Mouse (Mus musculus) limb, embryonic 14.5 days (tissue): ENCODE results near the gene Gm13889. TPM values are rescaled to one million over a fixed set of nuclear protein-coding genes. Genes with fewer than 3 reads are reported as not detected.

Source experiments
- ATAC-seq: fragments of 200-750 bp; cut with Nextera tagmentation; 2 replicates; pipeline ENCODE4 v1.8.0; 2017; ENCODE audit warnings: low read depth, moderate number of reproducible peaks, moderate TSS enrichment; ENCODE audit not compliant: low FRiP score
- DNase-seq: peaks from one replicate; pipeline ENCODE4 v3.0.0-alpha.2; 2015; ENCODE audit warnings: low spot score
- H3K27ac ChIP-seq: fragments of 300-500 bp; sonication (generic); replicated peaks from 2 replicates; pipeline ENCODE4 v1.5.1; 2014; ENCODE audit warnings: low read depth, mild to moderate bottlenecking, low read length, moderate library complexity, mixed read lengths
- H3K27me3 ChIP-seq: fragments of 300-500 bp; sonication (generic); 2 replicates; pipeline ENCODE4 v1.6.1; 2014; ENCODE audit warnings: low read length, mixed read lengths; ENCODE audit not compliant: control insufficient read depth, insufficient read depth
- H3K36me3 ChIP-seq: fragments of 300-500 bp; sonication (generic); 2 replicates; pipeline ENCODE4 v1.6.1; 2014; ENCODE audit warnings: mild to moderate bottlenecking, low read length, moderate library complexity, mixed read lengths; ENCODE audit not compliant: control insufficient read depth, insufficient read depth
- H3K4me1 ChIP-seq: fragments of 300-500 bp; sonication (generic); 2 replicates; pipeline ENCODE4 v1.6.1; 2014; ENCODE audit warnings: antibody characterized with exemption, low read length, mixed read lengths; ENCODE audit not compliant: control insufficient read depth, insufficient read depth
- H3K4me2 ChIP-seq: fragments of 300-500 bp; sonication (generic); replicated peaks from 2 replicates; pipeline ENCODE4 v1.6.1; 2014; ENCODE audit warnings: low read depth, mild to moderate bottlenecking, low read length, moderate library complexity; ENCODE audit not compliant: severe bottlenecking
- H3K4me3 ChIP-seq: fragments of 300-500 bp; sonication (generic); replicated peaks from 2 replicates; pipeline ENCODE4 v1.5.1; 2014; ENCODE audit warnings: low read length
- H3K9ac ChIP-seq: fragments of 300-500 bp; sonication (generic); 2 replicates; pipeline ENCODE4 v1.6.1; 2014; ENCODE audit warnings: mild to moderate bottlenecking, low read depth, low read length, moderate library complexity; ENCODE audit not compliant: severe bottlenecking
- H3K9me3 ChIP-seq: fragments of 300-500 bp; sonication (generic); 2 replicates; pipeline ENCODE4 v1.6.1; 2016; ENCODE audit warnings: low read length; ENCODE audit not compliant: control insufficient read depth
- POLR2A ChIP-seq: fragments of 200-500 bp; IDR thresholded peaks from 2 replicates; pipeline ENCODE4 v1.8.0; 2012; ENCODE audit warnings: inconsistent platforms, mild to moderate bottlenecking, moderate library complexity, borderline replicate concordance; ENCODE audit not compliant: insufficient read depth, insufficient read length; ENCODE audit errors: extremely low read depth
- WGBS: fragments of 180-500 bp; shearing (Covaris S2); extraction: QIAGEN DNeasy Blood & Tissue Kit; methylation state at CpG from one replicate; pipeline ENCODE4 v1.1.7; 2014; 5-methylcytosine and 5-hydroxymethylcytosine counted together
- polyA plus RNA-seq, 2 experiments: library from polyadenylated mRNA; depleted of rRNA in 1 of 2; stranded (reverse) in 1 of 2; unstranded in 1 of 2; fragments of >200 nt; fragmentation: Nextera tagmentation in 1 of 2; extraction: Ambion mirVana in 1 of 2; gene quantifications; 2 replicates each; pipeline versions ENCODE4 v1.2.1 to v1.2.3; 2012 to 2014

The Gm13889 gene
- polyA plus RNA-seq, 2 experiments: 5.7 to 7.7 TPM

GRCm38 (mm10) chr2:93992810-93993209 lies 35.8 kb upstream of the Gm13889 start:
- WGBS: 69% methylated on average over 3 of the region's 3 CpGs
- DNase-seq: no peak

GRCm38 (mm10) chr2:93992259-93992658 lies 35.3 kb upstream of the Gm13889 start:
- no peak overlapping the region for H3K27ac ChIP-seq
- DNase-seq (no peak), ATAC-seq (no peak)
- no peaks in the 10 kb centered on the region for H3K27me3 ChIP-seq
- no peak for TF ChIP-seq POLR2A
- no peak overlapping the region for H3K9ac ChIP-seq
- peaks cover 86% of the 10 kb centered on the region for H3K36me3 ChIP-seq
- H3K4me2 ChIP-seq: no peak overlapping the region
- H3K9me3 ChIP-seq: no peaks in the 10 kb centered on the region
- 70% methylated on average over 5 of the region's 5 CpGs for WGBS
- H3K4me1 ChIP-seq: no peaks in the 10 kb centered on the region
- H3K4me3 ChIP-seq: no peak overlapping the region

More at GRCm38 (mm10) chr2:93992810-93993209, 35.8 kb upstream of the Gm13889 start:
- Histone ChIP-seq H3K4me1 (no peaks in the 10 kb centered on the region), H3K4me3 (no peak overlapping the region), H3K27me3 (no peaks in the 10 kb centered on the region), H3K9me3 (no peaks in the 10 kb centered on the region), H3K27ac (no peak overlapping the region), H3K4me2 (no peak overlapping the region), H3K36me3 (peaks cover 86% of the 10 kb centered on the region), H3K9ac (no peak overlapping the region)
- no peak for ATAC-seq
- no peak for TF ChIP-seq POLR2A

GRCm38 (mm10) chr2:93991336-93991735 lies 34.3 kb upstream of the Gm13889 start:
- no peaks in the 10 kb centered on the region for H3K4me1 ChIP-seq
- H3K9me3 ChIP-seq: no peaks in the 10 kb centered on the region
- no peak for TF ChIP-seq POLR2A
- no peak overlapping the region for H3K4me3 ChIP-seq
- no peaks in the 10 kb centered on the region for H3K27me3 ChIP-seq
- peaks cover 90% of the 10 kb centered on the region for H3K36me3 ChIP-seq
- no peak overlapping the region for H3K4me2 ChIP-seq
- 83% methylated on average over 3 of the region's 3 CpGs for WGBS
- no peak for ATAC-seq
- no peak for DNase-seq
- H3K9ac ChIP-seq: no peak overlapping the region
- no peak overlapping the region for H3K27ac ChIP-seq

DNA sequence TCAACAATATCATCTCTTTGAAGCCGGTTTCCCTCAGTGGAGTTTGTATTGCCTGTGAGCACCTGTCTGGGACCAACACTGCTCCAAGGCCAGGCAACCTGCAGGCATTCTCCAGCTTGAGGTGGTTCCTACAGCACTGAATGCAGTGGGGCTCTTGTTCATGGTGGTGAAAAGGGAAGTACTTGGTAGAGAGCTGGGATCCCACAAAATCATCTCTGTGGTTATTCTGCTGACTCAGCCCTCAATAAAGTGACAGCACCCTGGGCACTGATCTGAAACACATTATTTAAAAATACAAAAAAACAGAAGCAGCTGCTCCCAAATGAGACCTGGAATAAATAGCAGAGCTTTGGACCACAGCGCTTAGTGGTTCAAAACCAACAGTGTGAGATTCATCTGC lies 31.4 kb upstream of the Gm13889 start:
- no peak for DNase-seq
- Histone ChIP-seq H3K4me1 (no peaks in the 10 kb centered on the region), H3K36me3 (peaks cover 80% of the 10 kb centered on the region), H3K27me3 (no peaks in the 10 kb centered on the region), H3K4me3 (no peak overlapping the region), H3K9me3 (no peaks in the 10 kb centered on the region), H3K27ac (no peak overlapping the region), H3K4me2 (no peak overlapping the region), H3K9ac (no peak overlapping the region)
- no peak for ATAC-seq
- TF ChIP-seq POLR2A: no peak
- WGBS: 99% methylated on average over 2 of the region's 2 CpGs

- ATAC-seq: no peak
- Histone ChIP-seq H3K9ac (no peak overlapping the region), H3K27ac (no peak overlapping the region), H3K4me1 (no peaks in the 10 kb centered on the region), H3K4me2 (no peak overlapping the region), H3K36me3 (peaks cover 64% of the 10 kb centered on the region), H3K9me3 (no peaks in the 10 kb centered on the region), H3K27me3 (no peaks in the 10 kb centered on the region), H3K4me3 (no peak overlapping the region)
- TF ChIP-seq POLR2A: no peak
- no peak for DNase-seq
- WGBS: 79% methylated on average over 4 of the region's 4 CpGs
Measured at GRCm38 (mm10) chr2:93982457-93983235, 25.6 kb upstream of the Gm13889 start.
